Mouse (Mus musculus) embryonic facial prominence, embryonic 10.5 days (tissue): ENCODE results near the gene Htr2c. TPM values are rescaled to one million over a fixed set of nuclear protein-coding genes. Genes with fewer than 3 reads are reported as not detected.

ENCODE experiments used
- DNase-seq: peaks from one replicate; pipeline ENCODE4 v3.0.0-alpha.2; 2017; ENCODE audit warnings: low spot score
- H3K27ac ChIP-seq: fragments of 300-500 bp; sonication (generic); replicated peaks from 2 replicates; pipeline ENCODE4 v1.5.1; 2016; ENCODE audit warnings: mild to moderate bottlenecking
- H3K27me3 ChIP-seq: fragments of 300-500 bp; sonication (generic); replicated peaks from 2 replicates; pipeline ENCODE4 v1.6.1; 2016; ENCODE audit warnings: low read depth, mild to moderate bottlenecking; ENCODE audit not compliant: poor library complexity, severe bottlenecking
- H3K36me3 ChIP-seq: fragments of 300-500 bp; sonication (generic); replicated peaks from 2 replicates; pipeline ENCODE4 v1.6.1; 2016; ENCODE audit warnings: mild to moderate bottlenecking, moderate library complexity
- H3K4me1 ChIP-seq: fragments of 300-500 bp; sonication (generic); 2 replicates; pipeline ENCODE4 v1.6.1; 2016
- H3K4me3 ChIP-seq: fragments of 300-500 bp; sonication (generic); 2 replicates; pipeline ENCODE4 v1.5.1; 2016; ENCODE audit warnings: mild to moderate bottlenecking, moderate library complexity
- H3K9me3 ChIP-seq: fragments of 300-500 bp; sonication (generic); 2 replicates; pipeline ENCODE4 v1.6.1; 2016; ENCODE audit warnings: mild to moderate bottlenecking
- WGBS: fragments of 180-500 bp; shearing (Covaris S2); methylation state at CpG from one replicate; pipeline ENCODE4 v1.1.7; 2016; 5-methylcytosine and 5-hydroxymethylcytosine counted together
- microRNA counts: library from miRNA; unstranded; fragments of <30 nt; microRNA quantifications from one replicate; lab custom pipeline; 2017
- microRNA-seq: library from miRNA; unstranded; fragments of <30 nt; microRNA quantifications from one replicate; pipeline ENCODE4, GENCODE M21; 2017
- polyA plus RNA-seq: library from polyadenylated mRNA; unstranded; fragments of >200 nt; fragmentation: Nextera tagmentation; extraction: Ambion mirVana; gene quantifications from 2 replicates; pipeline ENCODE4 v1.2.1, GENCODE M21; 2016

The Htr2c gene
- polyA plus RNA-seq, 1 experiment from 2014 or later: 0.25 TPM

GRCm38 (mm10) chrX:147217382-147218013 lies 255.2 kb downstream of the Htr2c start:
- Histone ChIP-seq H3K27me3 (no peaks in the 10 kb centered on the region), H3K36me3 (no peaks in the 10 kb centered on the region), H3K4me1 (no peaks in the 10 kb centered on the region), H3K9me3 (no peaks in the 10 kb centered on the region), H3K27ac (no peak overlapping the region), H3K4me3 (no peak overlapping the region)
- no peak for DNase-seq
- WGBS: 61% methylated on average over 3 of the region's 3 CpGs

GRCm38 (mm10) chrX:147238806-147239542 lies 276.7 kb downstream of the Htr2c start:
- Histone ChIP-seq H3K36me3 (no peaks in the 10 kb centered on the region), H3K9me3 (no peaks in the 10 kb centered on the region), H3K4me1 (no peaks in the 10 kb centered on the region), H3K27me3 (no peaks in the 10 kb centered on the region), H3K27ac (no peak overlapping the region), H3K4me3 (no peak overlapping the region)
- WGBS: 70% methylated on average over 2 of the region's 2 CpGs
- DNase-seq: no peak

MicroRNAs within 50 kb of the gene (microRNA counts, 519-probe panel; counts per million panel counts)
- microRNA mmu-miR-448 (lab: Ali Mortazavi, UCI) (188 counts per million, percentile 57 among the panel's probes with 10 or more counts), microRNA mmu-miR-764-3p (lab: Ali Mortazavi, UCI) (188 counts per million, percentile 57 among the panel's probes with 10 or more counts), microRNA mmu-miR-764-5p (lab: Ali Mortazavi, UCI) (777 counts per million, percentile 57 among the panel's probes with 10 or more counts)

Small RNA genes lying within 50 kb of the gene (microRNA-seq; reads per million reads assigned to microRNA genes)
- gene Gm22650: not detected
- gene Gm24627: not detected
- 1.8 reads per million for gene Mir1264
- gene Mir1298: 30.2 reads per million, percentile 35 among the genes with 10 or more reads in this experiment
- not detected for gene Mir1912
- 4.9 reads per million, percentile 13 among the genes with 10 or more reads in this experiment for gene Mir448
- gene Mir764: not detected
